Mouse (Mus musculus) bone marrow macrophage, adult 2 months (primary cell): ENCODE results near the gene Hils1.

Experiments used
- CTCF ChIP-seq: IDR thresholded peaks from 2 replicates; pipeline ENCODE4 v1.5.1; 2012; ENCODE audit warnings: low read depth, mild to moderate bottlenecking, low read length, moderate library complexity
- POLR2A ChIP-seq: IDR thresholded peaks from 2 replicates; pipeline ENCODE4 v1.6.1; 2012; ENCODE audit warnings: mild to moderate bottlenecking, low read depth, low read length, borderline replicate concordance

DNA sequence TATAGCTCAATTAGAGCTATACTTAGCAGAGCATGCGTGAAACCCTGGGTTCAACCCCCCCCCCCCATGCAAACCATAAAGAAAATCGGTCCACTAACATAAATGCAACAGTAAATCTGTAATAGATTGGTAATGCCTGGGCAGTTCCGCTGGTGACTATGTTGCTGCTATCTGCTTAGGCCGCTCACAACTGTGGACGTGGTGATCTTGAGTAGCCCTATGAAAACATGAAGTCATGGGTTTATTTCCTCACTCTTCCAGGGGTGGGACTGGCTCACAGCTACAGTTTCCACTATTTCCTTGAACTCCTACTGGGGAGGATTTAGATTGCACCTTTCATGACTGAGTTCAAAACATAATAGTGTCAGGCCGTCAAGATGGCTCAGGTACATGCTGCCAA is 49.7 kb upstream of the Hils1 start:
- no peak for TF ChIP-seq POLR2A
- no peak for TF ChIP-seq CTCF
